Mouse (Mus musculus): ENCODE measurements around the gene Bco2.

The Bco2 gene

GRCm38 (mm10) chr9:50500467-50500973, 54.5 kb downstream of the Bco2 start:
- ChIA-PET POLR2A (interaction anchor here in 2 of 4 experiments (0.7 to 2.3 kb wide), 8 partner anchors 10 to 103 kb away, joined by 3 to 9 read pairs (median 3); partner anchors contain the start of genes Pts (in 1 of the 2), Sdhd (in 1 of the 2) and Timm8b (in 1 of the 2)), CTCF (interaction anchor here in 3 of 4 experiments (0.6 to 1.1 kb wide), 5 partner anchors 28 to 49 kb away, joined by 4 to 7 read pairs (median 4); partner anchors contain the start of gene Pts (in 2 of the 3))

- POLR2A ChIA-PET = interaction anchor here in 2 of 4 experiments (0.6 to 1.1 kb wide), 3 partner anchors 13 to 25 kb away, joined by 3 to 7 read pairs (median 3); no protein-coding TSS in a partner anchor
- CTCF ChIA-PET = interaction anchor here in 1 of 4 experiments (1.1 kb wide), 1 partner anchor 37 kb away, joined by 4 read pairs; no protein-coding TSS in a partner anchor
Observed at GRCm38 (mm10) chr9:50499781-50500180, 55.2 kb downstream of the Bco2 start.

DNA sequence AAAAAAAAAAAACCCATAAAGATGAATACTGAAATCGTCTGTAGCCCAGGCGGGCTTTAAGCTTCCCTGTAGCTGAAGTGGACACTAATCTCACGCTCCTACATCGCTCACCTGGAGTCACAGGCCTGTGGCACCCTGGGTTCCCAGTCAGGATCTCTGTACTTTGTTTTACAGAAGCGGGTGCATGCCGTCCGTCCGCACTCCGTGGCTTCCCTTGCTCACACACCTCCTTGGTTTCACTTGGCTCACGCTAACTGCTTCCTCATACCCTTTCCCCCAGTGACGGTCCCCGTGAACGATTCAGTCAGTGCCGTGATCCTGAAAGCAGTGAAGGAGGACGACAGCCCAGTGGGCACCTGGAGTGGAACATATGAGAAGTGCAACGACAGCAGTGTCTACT, 56.2 kb downstream of the Bco2 start:
- POLR2A ChIA-PET = interaction anchor here in 1 of 4 experiments (1.0 kb wide), 1 partner anchor 12 kb away, joined by 4 read pairs; no protein-coding TSS in a partner anchor
- CTCF ChIA-PET = interaction anchor here in 1 of 4 experiments (1.5 kb wide), 1 partner anchor 30 kb away, joined by 3 read pairs; the partner anchor contains the start of gene Pts

- CTCF ChIA-PET = interaction anchor here in 2 of 4 experiments (0.6 to 1.5 kb wide), 2 partner anchors 31 to 353 kb away, joined by 3 read pairs; partner anchors contain the start of gene Pts (in 1 of the 2)
- POLR2A ChIA-PET = interaction anchor here (0.6 to 2.8 kb wide), 7 partner anchors 8 to 105 kb away, joined by 3 to 9 read pairs (median 4); partner anchors contain the start of gene Pts (in 2 of the 4)
Observed at GRCm38 (mm10) chr9:50497536-50497935, 57.4 kb downstream of the Bco2 start.

DNA sequence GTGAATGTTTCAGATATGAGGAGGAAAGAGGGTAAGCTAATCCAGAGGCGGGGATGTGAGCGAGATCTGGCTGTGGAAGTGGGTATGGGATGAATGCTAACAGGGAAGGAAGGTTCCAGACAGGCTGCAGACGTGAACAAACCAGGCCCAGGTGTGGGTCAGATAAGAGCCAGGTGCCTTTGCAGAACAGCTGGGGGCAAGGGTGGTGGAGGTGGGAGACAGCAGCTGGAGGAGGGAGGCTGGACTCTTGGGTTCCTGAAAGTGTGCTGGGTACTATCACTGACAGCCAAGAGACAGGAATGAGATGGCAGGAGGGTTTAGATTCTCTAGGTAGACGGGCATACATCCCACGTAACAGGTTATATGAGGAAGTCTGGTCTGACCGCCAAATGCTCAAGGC, 57.9 kb downstream of the Bco2 start:
- ChIA-PET POLR2A (interaction anchor here (0.6 to 2.8 kb wide), 13 partner anchors 8 to 464 kb away, joined by 3 to 11 read pairs (median 4); partner anchors contain the start of genes Pts (in 2 of the 4) and 2310030G06Rik (in 1 of the 4)), CTCF (interaction anchor here in 1 of 4 experiments (1.5 kb wide), 1 partner anchor 31 kb away, joined by 6 read pairs; the partner anchor contains the start of gene Pts)

- CTCF ChIA-PET = interaction anchor here in 1 of 4 experiments (1.5 kb wide), 1 partner anchor 32 kb away, joined by 6 read pairs; the partner anchor contains the start of gene Pts
- POLR2A ChIA-PET = interaction anchor here in 3 of 4 experiments (0.6 to 2.8 kb wide), 12 partner anchors 9 to 464 kb away, joined by 3 to 11 read pairs (median 4); partner anchors contain the start of genes 2310030G06Rik (in 1 of the 3) and Pts (in 1 of the 3)
Observed at GRCm38 (mm10) chr9:50496546-50496945, 58.4 kb downstream of the Bco2 start.

DNA sequence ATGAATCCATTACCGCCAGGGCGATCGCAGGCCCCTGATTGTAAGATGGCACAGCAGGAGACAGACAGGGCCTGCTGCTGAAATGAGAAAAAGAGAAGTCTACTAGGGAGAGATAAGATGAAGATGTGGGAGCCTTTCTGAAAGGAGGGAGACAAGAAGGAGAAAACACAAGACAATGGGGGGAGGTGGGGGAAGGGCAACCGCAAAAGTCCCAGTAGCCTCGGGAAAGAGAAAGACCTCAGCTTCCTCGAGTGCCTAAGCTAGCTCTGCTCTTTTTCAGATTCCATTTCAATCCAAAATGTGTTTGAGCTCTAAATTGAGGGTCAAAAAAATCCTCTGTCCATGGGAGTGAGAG, 58.9 kb downstream of the Bco2 start:
- ChIA-PET CTCF (interaction anchor here in 1 of 4 experiments (1.5 to 1.6 kb wide), 2 partner anchors 23 to 32 kb away, joined by 3 to 6 read pairs; partner anchors contain the start of gene Pts), POLR2A (interaction anchor here in 3 of 4 experiments (0.5 to 2.8 kb wide), 8 partner anchors 9 to 1509 kb away, joined by 3 to 11 read pairs (median 4); partner anchors contain the start of gene Pts (in 1 of the 3))

DNA sequence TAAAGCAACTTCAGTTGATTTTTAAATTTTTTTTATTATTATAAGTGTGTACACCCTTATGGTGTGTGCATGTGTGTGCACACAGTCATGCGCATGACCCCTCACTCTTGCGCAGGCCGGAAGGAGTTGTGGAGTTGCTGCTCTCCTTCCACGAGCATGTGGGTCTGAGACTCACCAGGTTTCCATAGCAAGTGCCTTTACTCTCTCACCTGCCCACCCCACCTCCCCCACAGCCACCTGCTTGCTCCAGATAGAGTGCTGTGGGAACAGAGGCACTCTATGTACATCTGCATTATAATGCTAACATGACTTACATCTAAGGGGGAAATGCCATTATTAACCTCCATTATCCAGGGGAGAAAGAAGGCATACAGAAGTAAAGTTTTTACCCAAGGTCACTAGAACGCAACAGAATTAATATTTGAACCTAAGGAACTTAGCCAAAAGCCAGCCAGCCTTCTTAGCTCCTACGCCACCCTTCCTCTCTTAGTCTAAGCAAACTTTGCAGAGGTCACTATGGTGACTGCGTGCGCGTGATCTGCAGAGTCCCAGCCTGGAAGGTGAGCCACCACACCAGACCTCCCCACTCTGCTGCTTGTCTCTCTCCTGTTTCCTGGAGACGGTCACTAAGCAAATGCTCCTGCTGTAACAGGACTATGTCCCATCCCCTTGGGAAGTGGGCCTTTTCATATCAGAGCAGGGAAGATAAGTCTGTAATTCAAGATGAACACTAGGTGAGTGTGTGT, 59.4 kb downstream of the Bco2 start:
- CTCF ChIA-PET = interaction anchor here in 3 of 4 experiments (1.0 to 1.6 kb wide), 5 partner anchors 12 to 33 kb away, joined by 3 to 6 read pairs (median 3); partner anchors contain the start of gene Pts (in 3 of the 3)
- POLR2A ChIA-PET = interaction anchor here in 3 of 4 experiments (0.5 to 2.8 kb wide), 10 partner anchors 9 to 1508 kb away, joined by 3 to 11 read pairs (median 6); partner anchors contain the start of gene Pts (in 2 of the 3)

- ChIA-PET CTCF (interaction anchor here in 2 of 4 experiments (0.7 to 1.3 kb wide), 3 partner anchors 13 to 42 kb away, joined by 3 to 4 read pairs (median 3); partner anchors contain the start of gene Pts (in 1 of the 2)), POLR2A (interaction anchor here in 2 of 4 experiments (1.0 to 2.6 kb wide), 9 partner anchors 8 to 370 kb away, joined by 3 to 11 read pairs (median 5); partner anchors contain the start of gene Pts (in 1 of the 2))
Observed at GRCm38 (mm10) chr9:50494311-50494710, 60.7 kb downstream of the Bco2 start, which contains the start of gene Plet1. TSS of gene Plet1 (plus strand) at chr9:50494525.

GRCm38 (mm10) chr9:50493777-50494176, 61.2 kb downstream of the Bco2 start:
- ChIA-PET POLR2A (interaction anchor here in 2 of 4 experiments (1.0 to 2.5 kb wide), 7 partner anchors 8 to 369 kb away, joined by 3 to 7 read pairs (median 5); partner anchors contain the start of gene Pts (in 1 of the 2)), CTCF (interaction anchor here in 2 of 4 experiments (0.8 to 1.3 kb wide), 3 partner anchors 41 to 54 kb away, joined by 3 read pairs; no protein-coding TSS in a partner anchor)

GRCm38 (mm10) chr9:50491531-50492045, 63.4 kb downstream of the Bco2 start:
- POLR2A ChIA-PET = interaction anchor here (0.6 to 1.3 kb wide), 6 partner anchors 28 to 1142 kb away, joined by 3 to 5 read pairs (median 4); partner anchors contain the start of gene Pts (in 1 of the 4)
- CTCF ChIA-PET = interaction anchor here in 1 of 4 experiments (0.6 kb wide), 1 partner anchor 37 kb away, joined by 6 read pairs; the partner anchor contains the start of gene Pts

DNA sequence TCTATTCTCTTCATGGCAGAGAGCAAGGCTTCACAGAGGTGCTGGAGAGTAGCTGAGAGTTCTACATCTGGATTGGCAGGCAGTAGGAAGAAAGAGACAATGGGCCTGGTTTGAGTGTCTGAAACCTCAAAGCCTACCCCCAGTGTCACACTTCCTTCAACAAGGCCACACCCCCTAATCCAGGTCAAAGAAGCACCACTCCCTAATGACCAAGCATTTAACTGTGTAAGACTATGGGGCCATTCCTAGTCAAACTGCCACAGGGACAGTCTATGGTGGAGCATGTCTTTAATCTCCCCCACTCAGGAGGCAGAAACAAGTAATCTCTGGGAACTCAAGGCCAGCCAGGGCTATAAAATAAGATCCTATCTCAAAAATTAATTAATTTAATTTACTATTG, 64.1 kb downstream of the Bco2 start:
- CTCF ChIA-PET = no interaction called here
- POLR2A ChIA-PET = interaction anchor here in 2 of 4 experiments (0.6 to 2.7 kb wide), 4 partner anchors 11 to 407 kb away, joined by 4 to 9 read pairs (median 6); no protein-coding TSS in a partner anchor

DNA sequence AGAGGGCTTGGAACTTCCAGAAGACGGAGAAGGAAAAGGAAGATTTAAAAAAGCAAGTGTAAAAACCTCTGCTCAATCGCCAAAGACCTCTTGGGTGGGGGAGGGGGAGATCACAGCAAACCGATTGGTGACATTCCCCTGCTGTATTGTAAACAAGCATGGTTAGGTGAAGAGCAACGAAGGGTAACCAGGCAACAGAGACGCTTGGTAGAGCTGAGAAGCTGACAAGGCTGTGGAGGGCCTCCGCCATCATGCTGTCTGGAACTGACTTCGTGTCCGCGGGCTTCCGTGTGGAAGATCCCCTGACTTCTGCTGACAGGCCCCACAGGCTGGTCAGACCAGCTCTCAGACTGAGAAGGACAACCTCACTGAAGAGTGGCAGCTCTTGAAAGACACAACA, 69.5 kb downstream of the Bco2 start:
- POLR2A ChIA-PET = interaction anchor here in 2 of 4 experiments (1.0 to 2.7 kb wide), 8 partner anchors 9 to 173 kb away, joined by 4 to 9 read pairs (median 4); partner anchors contain the start of genes Plet1 (in 1 of the 2), Pts (in 1 of the 2), Sdhd (in 1 of the 2) and Timm8b (in 1 of the 2)
- CTCF ChIA-PET = interaction anchor here (0.6 to 1.9 kb wide), 8 partner anchors 33 to 1836 kb away, joined by 3 to 8 read pairs (median 4); partner anchors contain the start of gene Pts (in 2 of the 4)
